Mouse (Mus musculus): ENCODE measurements around the gene Nfic. TPM values are rescaled to one million over a fixed set of nuclear protein-coding genes. Genes with fewer than 3 reads are reported as not detected.

Nfic gene
- polyA plus RNA-seq, 1 experiment = 31.8 TPM

DNA sequence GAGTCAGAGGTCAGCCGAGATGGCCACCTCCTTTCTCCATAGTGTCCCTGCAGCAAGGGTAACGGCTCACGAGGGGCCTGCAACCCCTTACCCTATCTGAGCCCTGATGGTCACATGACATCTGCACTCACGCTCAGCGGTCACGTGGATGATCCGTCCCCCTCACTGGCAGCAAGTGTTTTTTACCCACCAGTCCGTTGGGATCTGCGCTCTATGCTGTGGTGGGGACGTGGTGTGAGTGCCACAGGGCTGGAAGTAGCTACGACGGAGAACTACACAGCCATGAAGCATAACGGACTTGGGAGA lies 47.1 kb downstream of the Nfic start:
- Histone ChIP-seq H3K4me1 (ENCODE audit: control insufficient read depth, insufficient read depth, low read length) (peaks cover 52% of the 10 kb centered on the region), H3K4me3 (ENCODE audit: insufficient read depth, low read length) (no peak overlapping the region), H3K27ac (ENCODE audit: insufficient read depth, low read depth, low read length) (peak overlapping the region; percentile 89)
- TF ChIP-seq POLR2A (IDR thresholded peaks at IDR 0.05; ENCODE audit: borderline replicate concordance, low read depth, low read length) (no peak), CTCF (IDR thresholded peaks at IDR 0.05; ENCODE audit: low read depth, low read length) (no peak)

DNA sequence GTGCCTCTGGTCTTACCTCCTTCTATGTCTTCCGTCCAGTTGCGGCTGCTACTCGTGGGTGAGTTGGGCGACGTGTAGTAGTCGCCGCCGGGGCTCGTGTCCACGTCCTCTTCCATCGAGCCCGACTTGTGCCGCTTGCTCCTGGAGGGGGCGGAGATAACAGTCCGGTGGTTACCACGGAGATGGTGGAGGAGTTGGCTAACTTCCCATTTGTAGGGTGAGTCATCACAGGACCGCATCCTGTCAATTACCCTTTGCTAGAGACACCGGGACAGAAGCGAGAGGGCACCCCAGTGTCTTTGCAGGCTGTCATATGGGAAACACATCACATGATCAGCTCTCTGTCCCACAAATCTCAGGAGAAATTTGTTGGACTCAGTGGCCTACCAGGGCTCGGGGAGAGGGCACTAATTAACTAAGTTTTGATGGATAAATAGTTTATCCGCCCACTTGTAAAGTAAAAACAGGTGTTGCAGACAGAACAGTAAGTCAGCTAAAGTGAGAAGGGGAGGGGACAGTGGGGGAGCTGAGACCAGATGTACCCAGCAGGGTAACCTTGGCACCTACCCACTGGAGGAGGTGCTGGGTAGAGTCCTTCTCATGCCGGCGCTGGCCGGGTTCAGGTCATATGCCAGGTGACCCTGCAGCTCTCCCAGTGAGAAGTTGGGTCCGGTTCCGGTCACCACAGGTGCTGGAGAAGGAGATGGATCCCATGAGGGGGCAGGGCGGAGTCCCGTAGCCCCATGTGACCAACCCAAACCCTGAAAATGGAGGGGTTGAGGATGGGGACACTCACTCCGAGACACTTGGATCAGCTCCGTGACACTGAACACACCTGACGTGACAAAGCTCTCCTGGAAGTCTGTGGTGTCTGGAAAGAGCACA lies 47.7 kb downstream of the Nfic start:
- no peak for TF ChIP-seq CTCF (IDR thresholded peaks at IDR 0.05; ENCODE audit: low read depth, low read length)
- TF ChIP-seq POLR2A (IDR thresholded peaks at IDR 0.05; ENCODE audit: borderline replicate concordance, low read depth, low read length) = no peak
- Histone ChIP-seq H3K4me1 (ENCODE audit: control insufficient read depth, insufficient read depth, low read length) (peaks cover 54% of the 10 kb centered on the region), H3K4me3 (ENCODE audit: insufficient read depth, low read length) (peak overlapping the region; percentile 61), H3K27ac (ENCODE audit: insufficient read depth, low read depth, low read length) (peak overlapping the region; percentile 89)

DNA sequence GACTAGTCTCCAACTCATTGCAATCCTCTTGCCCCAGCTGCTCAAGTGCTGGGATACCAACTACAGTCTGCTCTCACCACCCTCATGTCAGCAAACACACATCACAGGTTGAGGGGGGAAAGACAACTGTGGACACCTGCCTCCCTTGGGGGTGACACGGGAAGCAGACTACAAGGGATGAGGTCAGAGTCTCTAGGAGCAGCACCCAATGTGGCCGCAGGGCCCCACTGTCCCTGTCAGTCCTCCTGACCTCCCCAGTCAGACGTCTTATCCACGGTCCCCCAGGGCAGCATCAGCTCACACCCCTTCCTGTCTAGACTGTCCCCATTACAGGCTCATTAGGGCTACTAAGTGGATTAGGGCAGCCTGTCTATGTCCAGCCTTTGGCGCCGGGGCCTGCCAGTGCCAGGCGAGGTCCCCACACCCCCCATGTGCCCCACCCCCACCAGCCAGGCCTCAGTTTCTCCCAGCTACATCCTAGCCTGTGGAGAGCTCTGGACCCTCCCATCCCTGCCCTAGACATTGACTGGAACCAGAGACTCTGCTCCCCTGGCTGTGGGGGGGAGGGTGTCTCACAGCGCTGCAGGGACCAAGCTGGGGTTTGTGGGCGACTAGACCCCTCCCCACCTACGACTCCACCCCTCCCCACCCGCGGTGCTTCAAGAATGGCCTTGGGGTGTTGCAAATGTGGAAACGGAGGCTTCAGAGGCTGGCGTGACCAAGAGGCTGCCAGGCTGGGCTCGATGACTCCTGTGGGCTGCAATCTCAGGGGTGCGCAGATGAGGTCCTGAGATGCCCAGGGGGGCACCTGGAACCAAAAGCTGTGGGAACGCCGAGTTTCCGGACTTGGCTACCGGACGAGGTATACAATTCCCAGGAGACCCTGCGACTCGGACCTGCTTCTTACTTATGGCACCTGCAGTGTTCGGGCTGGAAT lies 48.7 kb downstream of the Nfic start:
- TF ChIP-seq POLR2A (IDR thresholded peaks at IDR 0.05; ENCODE audit: borderline replicate concordance, low read depth, low read length) (no peak), CTCF (IDR thresholded peaks at IDR 0.05; ENCODE audit: low read depth, low read length) (no peak)
- H3K4me3 ChIP-seq (ENCODE audit: insufficient read depth, low read length) = peak overlapping the region; percentile 61
- peak overlapping the region; percentile 59 for H3K27ac ChIP-seq (ENCODE audit: insufficient read depth, low read depth, low read length)
- peaks cover 59% of the 10 kb centered on the region for H3K4me1 ChIP-seq (ENCODE audit: control insufficient read depth, insufficient read depth, low read length)

DNA sequence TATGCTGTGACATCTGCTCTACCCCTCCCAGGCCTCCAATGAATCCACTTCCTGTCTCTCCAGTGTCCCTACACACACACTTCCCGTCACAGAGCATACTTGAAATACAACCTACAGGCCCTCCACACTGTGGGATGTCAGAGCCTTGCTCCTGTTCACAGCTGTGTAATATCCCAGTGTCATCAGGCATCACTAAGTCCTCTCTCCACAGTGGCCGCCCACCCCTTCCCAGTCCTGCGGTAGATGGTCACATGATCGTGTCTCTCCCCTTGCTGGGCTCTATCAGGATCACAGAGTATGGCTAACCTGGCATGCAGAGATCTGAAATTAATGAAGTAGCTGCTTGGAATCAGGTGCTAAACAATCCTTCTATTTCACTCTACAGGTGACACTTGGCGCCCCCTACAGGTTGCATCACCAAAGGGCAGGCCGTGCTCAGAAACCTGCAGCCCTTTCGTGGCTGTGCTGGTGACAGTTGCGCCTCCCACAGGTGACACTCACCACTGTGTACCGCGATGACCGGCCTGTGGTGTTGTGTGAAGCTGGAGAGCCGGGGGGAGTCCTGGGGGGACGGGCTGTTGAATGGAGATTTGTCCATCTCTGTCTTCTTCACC lies 49.7 kb downstream of the Nfic start:
- peaks cover 59% of the 10 kb centered on the region for H3K4me1 ChIP-seq (ENCODE audit: control insufficient read depth, insufficient read depth, low read length)
- peak; percentile 96 for TF ChIP-seq CTCF (IDR thresholded peaks at IDR 0.05; ENCODE audit: low read depth, low read length)
- no peak for TF ChIP-seq POLR2A (IDR thresholded peaks at IDR 0.05; ENCODE audit: borderline replicate concordance, low read depth, low read length)
- no peak overlapping the region; the same call in 1 of the 2 replicates for H3K4me3 ChIP-seq (ENCODE audit: insufficient read depth, low read length)
- H3K27ac ChIP-seq (ENCODE audit: insufficient read depth, low read depth, low read length) = peak overlapping the region; percentile 38

DNA sequence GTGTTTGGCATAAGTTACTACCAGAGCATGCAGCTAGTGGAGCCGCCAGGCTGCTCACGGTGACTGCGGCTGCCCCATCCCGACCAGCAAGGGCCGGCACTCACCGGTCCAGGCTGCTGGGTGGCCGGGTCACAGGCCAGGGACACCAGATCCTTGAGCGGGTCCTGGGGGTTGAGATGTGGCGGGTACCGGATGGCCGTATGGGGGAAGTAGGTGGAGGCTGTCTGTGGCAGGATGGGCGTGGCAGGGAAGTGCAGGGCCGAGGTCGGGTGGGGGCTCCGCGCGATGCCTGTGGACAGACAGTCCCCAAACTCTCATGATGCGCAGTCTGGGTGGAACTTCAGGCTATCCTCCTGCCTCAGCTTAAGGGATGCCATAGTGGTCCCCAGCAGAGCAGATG lies 50.7 kb downstream of the Nfic start:
- no peak overlapping the region for H3K4me3 ChIP-seq (ENCODE audit: insufficient read depth, low read length)
- no peak for TF ChIP-seq CTCF (IDR thresholded peaks at IDR 0.05; ENCODE audit: low read depth, low read length)
- TF ChIP-seq POLR2A (IDR thresholded peaks at IDR 0.05; ENCODE audit: borderline replicate concordance, low read depth, low read length) = no peak
- H3K27ac ChIP-seq (ENCODE audit: insufficient read depth, low read depth, low read length) = peak overlapping the region; percentile 16

DNA sequence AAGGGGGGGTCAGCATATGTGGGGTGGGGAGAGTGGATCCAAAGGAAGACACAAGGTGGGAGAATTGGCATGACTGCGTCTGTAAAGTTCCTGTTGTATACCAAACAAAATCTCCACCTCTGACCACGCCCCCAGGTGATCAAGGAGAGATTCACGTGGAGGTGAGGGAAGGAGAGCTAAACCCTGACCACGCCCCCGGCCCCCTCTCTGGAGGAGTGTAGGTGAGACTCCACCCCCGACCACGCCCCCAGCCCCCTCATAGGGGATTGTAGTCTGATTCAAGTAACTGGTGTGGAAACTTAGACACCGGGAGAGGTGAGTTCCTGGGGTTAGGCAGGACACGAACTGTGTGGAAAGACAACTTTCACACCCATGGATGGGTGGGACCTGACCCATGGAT lies 51.4 kb downstream of the Nfic start:
- Histone ChIP-seq H3K4me3 (ENCODE audit: insufficient read depth, low read length) (no peak overlapping the region), H3K27ac (ENCODE audit: insufficient read depth, low read depth, low read length) (no peak overlapping the region), H3K4me1 (ENCODE audit: control insufficient read depth, insufficient read depth, low read length) (peaks cover 50% of the 10 kb centered on the region)
- no peak for TF ChIP-seq CTCF (IDR thresholded peaks at IDR 0.05; ENCODE audit: low read depth, low read length)
- no peak for TF ChIP-seq POLR2A (IDR thresholded peaks at IDR 0.05; ENCODE audit: borderline replicate concordance, low read depth, low read length)

More for the DNA sequence above, 50.7 kb downstream of the Nfic start:
- peaks cover 54% of the 10 kb centered on the region for H3K4me1 ChIP-seq (ENCODE audit: control insufficient read depth, insufficient read depth, low read length)

DNA sequence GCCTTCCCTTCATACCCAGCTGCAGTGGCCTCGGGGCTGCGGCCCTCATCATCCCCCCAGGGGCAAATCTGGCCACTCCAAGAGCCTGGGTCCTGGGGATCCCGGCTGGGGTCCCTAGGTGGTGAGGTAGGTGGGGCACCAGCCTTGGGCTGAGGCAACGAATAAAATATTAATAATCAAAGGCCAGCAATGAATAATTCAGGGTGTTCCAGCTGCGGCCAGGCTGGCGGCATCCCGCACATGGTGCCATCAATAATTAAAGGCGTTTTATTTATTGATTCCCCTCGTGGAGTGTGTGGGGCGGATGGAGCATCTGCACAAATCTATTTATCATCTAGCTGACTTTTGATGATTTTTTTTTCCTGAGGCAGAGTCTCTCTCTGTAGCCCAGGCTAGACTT lies 51.9 kb downstream of the Nfic start:
- Histone ChIP-seq H3K4me3 (ENCODE audit: insufficient read depth, low read length) (no peak overlapping the region), H3K4me1 (ENCODE audit: control insufficient read depth, insufficient read depth, low read length) (peaks cover 48% of the 10 kb centered on the region), H3K27ac (ENCODE audit: insufficient read depth, low read depth, low read length) (no peak overlapping the region)
- no peak for TF ChIP-seq POLR2A (IDR thresholded peaks at IDR 0.05; ENCODE audit: borderline replicate concordance, low read depth, low read length)
- TF ChIP-seq CTCF (IDR thresholded peaks at IDR 0.05; ENCODE audit: low read depth, low read length) = no peak

DNA sequence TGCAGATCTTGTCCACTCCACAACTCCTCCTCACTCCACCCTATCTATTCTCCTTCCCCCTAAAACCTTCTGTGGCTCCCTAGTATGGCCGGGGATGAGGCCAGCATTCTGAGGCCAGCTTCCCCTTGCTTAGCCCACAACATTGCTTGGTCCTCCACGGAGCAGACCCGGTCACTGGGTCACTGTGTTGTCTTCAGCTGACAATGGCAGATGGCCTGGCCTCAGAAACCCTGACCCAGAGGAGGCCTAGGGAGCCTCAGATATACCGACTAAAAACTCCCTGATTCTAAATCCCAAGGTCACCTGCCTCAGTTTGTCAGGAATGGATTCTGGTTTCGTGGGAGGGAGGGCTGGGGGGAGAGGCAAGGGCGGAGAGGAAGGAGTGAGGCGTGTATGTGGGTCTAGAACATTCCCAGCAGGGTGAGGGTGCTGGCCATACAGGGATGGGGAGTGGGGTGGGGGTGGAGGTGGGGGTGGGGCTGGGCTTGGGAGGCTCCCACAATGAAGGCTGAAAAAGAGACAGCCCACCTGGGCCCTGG lies 53.1 kb downstream of the Nfic start:
- no peak for TF ChIP-seq POLR2A (IDR thresholded peaks at IDR 0.05; ENCODE audit: borderline replicate concordance, low read depth, low read length)
- no peak for TF ChIP-seq CTCF (IDR thresholded peaks at IDR 0.05; ENCODE audit: low read depth, low read length)
- peak overlapping the region; percentile 39 for H3K4me3 ChIP-seq (ENCODE audit: insufficient read depth, low read length)
- peak overlapping the region; percentile 98 for H3K27ac ChIP-seq (ENCODE audit: insufficient read depth, low read depth, low read length)
- peaks cover 41% of the 10 kb centered on the region for H3K4me1 ChIP-seq (ENCODE audit: control insufficient read depth, insufficient read depth, low read length)

- peak overlapping the region; percentile 98 for H3K27ac ChIP-seq (ENCODE audit: insufficient read depth, low read depth, low read length)
- TF ChIP-seq CTCF (IDR thresholded peaks at IDR 0.05; ENCODE audit: low read depth, low read length) = no peak
- no peak for TF ChIP-seq POLR2A (IDR thresholded peaks at IDR 0.05; ENCODE audit: borderline replicate concordance, low read depth, low read length)
- H3K4me1 ChIP-seq (ENCODE audit: control insufficient read depth, insufficient read depth, low read length) = peaks cover 41% of the 10 kb centered on the region
- peak overlapping the region; percentile 39 for H3K4me3 ChIP-seq (ENCODE audit: insufficient read depth, low read length)
These were observed 53.8 kb downstream of the Nfic start for GRCm38 (mm10) chr10:81401521-81402226.
